Mouse (Mus musculus): ENCODE measurements around the gene Cyp24a1. TPM values are rescaled to one million over a fixed set of nuclear protein-coding genes. Genes with fewer than 3 reads are reported as not detected.
"Not testable (repeated sequence)": the region's sequence is repeated elsewhere in the genome, so short reads cannot be mapped to it uniquely, and the experiment has no call there.

Cyp24a1 gene
- polyA plus RNA-seq, 1 experiment from 2014 or later: not detected

GRCm38 (mm10) chr2:170461652-170462051, 35.3 kb downstream of the Cyp24a1 start:
- WGBS: 52% methylated on average over 7 of the region's 7 CpGs
- Histone ChIP-seq H3K4me3 (ENCODE audit: low read depth, low read length) (no peak overlapping the region), H3K27me3 (replicated peaks; ENCODE audit: control insufficient read depth, insufficient read depth, low read length) (no peaks in the 10 kb centered on the region), H3K36me3 (ENCODE audit: control insufficient read depth, insufficient read depth, low read length) (no peaks in the 10 kb centered on the region), H3K27ac (ENCODE audit: low read depth, low read length) (no peak overlapping the region), H3K4me1 (ENCODE audit: control insufficient read depth, insufficient read depth, low read length) (no peaks in the 10 kb centered on the region), H3K9ac (ENCODE audit: low read length) (no peak overlapping the region), H3K4me2 (ENCODE audit: low read length) (no peak overlapping the region), H3K9me3 (replicated peaks; ENCODE audit: control insufficient read depth, low read length) (no peaks in the 10 kb centered on the region)
- no peak for ATAC-seq
- DNase-seq (ENCODE audit: low spot score): no peak

DNA sequence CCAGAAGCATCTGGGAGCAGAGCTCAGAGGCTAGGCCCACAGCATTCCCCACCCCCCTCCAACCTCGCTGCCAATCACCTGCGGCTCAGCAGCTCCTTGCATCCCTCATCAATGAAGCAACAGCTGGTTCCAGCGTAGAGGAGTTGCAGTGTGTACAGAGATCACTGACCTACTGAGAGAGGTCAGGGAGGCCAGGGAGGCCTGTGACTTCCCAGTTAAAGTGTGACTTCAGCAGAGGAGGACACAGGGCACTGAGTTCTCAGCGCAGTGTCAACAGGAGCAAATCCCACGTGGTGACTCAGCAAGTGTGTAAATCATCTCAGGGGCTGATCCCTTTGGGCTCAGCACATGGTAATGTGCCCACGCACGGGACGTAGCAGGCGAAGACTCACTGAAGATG, 37.1 kb downstream of the Cyp24a1 start:
- no peak overlapping the region for H3K4me3 ChIP-seq (ENCODE audit: low read depth, low read length)
- H3K27ac ChIP-seq (ENCODE audit: low read depth, low read length): no peak overlapping the region
- no peaks in the 10 kb centered on the region for H3K36me3 ChIP-seq (ENCODE audit: control insufficient read depth, insufficient read depth, low read length)
- H3K27me3 ChIP-seq (replicated peaks; ENCODE audit: control insufficient read depth, insufficient read depth, low read length): no peaks in the 10 kb centered on the region
- no peak overlapping the region for H3K9ac ChIP-seq (ENCODE audit: low read length)
- no peaks in the 10 kb centered on the region for H3K4me1 ChIP-seq (ENCODE audit: control insufficient read depth, insufficient read depth, low read length)
- H3K9me3 ChIP-seq (replicated peaks; ENCODE audit: control insufficient read depth, low read length): no peaks in the 10 kb centered on the region
- 47% methylated on average over 9 of the region's 9 CpGs for WGBS
- no peak for DNase-seq (ENCODE audit: low spot score)
- H3K4me2 ChIP-seq (ENCODE audit: low read length): no peak overlapping the region
- no peak for ATAC-seq

DNA sequence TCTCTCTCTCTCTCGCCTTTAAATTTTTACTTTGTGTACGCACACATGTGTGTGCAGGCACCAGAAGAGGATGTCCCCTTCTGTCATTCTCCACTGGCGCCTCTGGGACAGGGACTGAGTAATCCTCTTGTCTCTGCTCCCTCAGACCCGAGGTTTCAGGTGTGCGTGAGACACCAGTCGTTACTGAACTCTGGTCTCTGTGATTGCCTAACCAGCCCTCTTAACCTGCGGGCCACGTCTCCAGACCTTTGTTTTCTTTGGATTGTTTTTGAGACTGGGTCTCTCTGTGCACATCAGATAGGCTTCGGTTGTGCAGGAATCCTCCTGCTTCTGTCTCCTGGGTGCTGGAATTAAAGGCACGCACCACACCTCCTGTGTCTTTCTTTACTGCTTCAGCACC, 37.8 kb downstream of the Cyp24a1 start:
- Histone ChIP-seq H3K36me3 (ENCODE audit: control insufficient read depth, insufficient read depth, low read length) (no peaks in the 10 kb centered on the region), H3K27ac (ENCODE audit: low read depth, low read length) (no peak overlapping the region), H3K27me3 (replicated peaks; ENCODE audit: control insufficient read depth, insufficient read depth, low read length) (no peaks in the 10 kb centered on the region), H3K4me3 (ENCODE audit: low read depth, low read length) (no peak overlapping the region), H3K9me3 (replicated peaks; ENCODE audit: control insufficient read depth, low read length) (no peaks in the 10 kb centered on the region), H3K4me2 (ENCODE audit: low read length) (no peak overlapping the region), H3K9ac (ENCODE audit: low read length) (no peak overlapping the region), H3K4me1 (ENCODE audit: control insufficient read depth, insufficient read depth, low read length) (no peaks in the 10 kb centered on the region)
- ATAC-seq (no peak), DNase-seq (ENCODE audit: low spot score) (no peak)
- whole genome bisulfite sequencing: 69% methylated on average over 10 of the region's 10 CpGs

DNA sequence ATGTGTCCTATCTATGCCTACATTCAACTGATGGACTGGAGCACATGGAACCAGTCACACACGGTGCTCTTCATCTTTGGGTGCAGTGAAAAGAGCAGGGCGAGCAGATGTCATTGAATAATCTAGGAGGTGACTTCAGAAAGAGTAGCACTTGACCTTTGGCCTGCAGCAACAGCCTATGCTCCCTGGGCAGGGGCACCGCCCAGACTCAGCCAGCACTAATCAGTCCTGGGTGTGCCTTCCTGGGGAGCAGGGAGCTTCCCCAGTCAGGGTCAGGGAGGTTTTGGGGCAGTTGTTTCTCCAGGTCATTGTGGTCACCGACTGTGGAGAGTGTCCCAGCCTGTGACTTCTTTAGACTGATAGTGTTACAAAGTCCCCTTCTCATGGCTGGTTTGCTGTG, 43.1 kb downstream of the Cyp24a1 start:
- H3K27me3 ChIP-seq (replicated peaks; ENCODE audit: control insufficient read depth, insufficient read depth, low read length); H3K4me2 ChIP-seq (ENCODE audit: low read length); H3K9ac ChIP-seq (ENCODE audit: low read length); H3K4me1 ChIP-seq (ENCODE audit: control insufficient read depth, insufficient read depth, low read length); H3K27ac ChIP-seq (ENCODE audit: low read depth, low read length); ATAC-seq; DNase-seq (ENCODE audit: low spot score); H3K36me3 ChIP-seq (ENCODE audit: control insufficient read depth, insufficient read depth, low read length); H3K9me3 ChIP-seq (replicated peaks; ENCODE audit: control insufficient read depth, low read length); H3K4me3 ChIP-seq (ENCODE audit: low read depth, low read length): not testable (repeated sequence)
- WGBS: 76% methylated on average over 3 of the region's 4 CpGs

DNA sequence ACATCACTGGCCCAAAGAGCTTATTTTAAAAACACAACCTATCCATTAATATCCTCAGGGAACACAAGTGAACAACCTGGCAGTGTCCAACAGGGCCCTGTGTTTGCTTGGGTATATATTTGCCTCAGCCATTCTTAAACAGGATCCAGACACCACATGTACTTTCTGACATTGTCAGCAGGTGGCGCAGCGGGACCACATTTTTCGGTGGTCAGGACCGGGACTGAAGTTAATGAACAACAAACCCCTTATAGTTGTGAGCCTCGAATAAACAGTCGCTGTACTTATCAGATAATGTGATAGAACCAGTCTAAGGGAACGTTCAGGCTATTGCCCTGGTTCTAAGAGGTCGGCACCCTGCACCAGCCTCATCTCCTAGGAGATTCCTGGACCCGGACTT, 46.0 kb downstream of the Cyp24a1 start:
- Histone ChIP-seq H3K4me3 (ENCODE audit: low read depth, low read length) (no peak overlapping the region), H3K4me1 (ENCODE audit: control insufficient read depth, insufficient read depth, low read length) (no peaks in the 10 kb centered on the region; the same call in 1 of the 2 replicates), H3K9me3 (replicated peaks; ENCODE audit: control insufficient read depth, low read length) (no peaks in the 10 kb centered on the region), H3K36me3 (ENCODE audit: control insufficient read depth, insufficient read depth, low read length) (no peaks in the 10 kb centered on the region), H3K27me3 (replicated peaks; ENCODE audit: control insufficient read depth, insufficient read depth, low read length) (0 out of 2 replicates have a peak, but pooled peaks cover 3% of the 10 kb centered on the region), H3K9ac (ENCODE audit: low read length) (no peak overlapping the region), H3K27ac (ENCODE audit: low read depth, low read length) (no peak overlapping the region), H3K4me2 (ENCODE audit: low read length) (no peak overlapping the region)
- 10% methylated on average over 9 of the region's 9 CpGs for WGBS
- DNase-seq (ENCODE audit: low spot score) (peak; percentile 81), ATAC-seq (peak; percentile 55)

DNA sequence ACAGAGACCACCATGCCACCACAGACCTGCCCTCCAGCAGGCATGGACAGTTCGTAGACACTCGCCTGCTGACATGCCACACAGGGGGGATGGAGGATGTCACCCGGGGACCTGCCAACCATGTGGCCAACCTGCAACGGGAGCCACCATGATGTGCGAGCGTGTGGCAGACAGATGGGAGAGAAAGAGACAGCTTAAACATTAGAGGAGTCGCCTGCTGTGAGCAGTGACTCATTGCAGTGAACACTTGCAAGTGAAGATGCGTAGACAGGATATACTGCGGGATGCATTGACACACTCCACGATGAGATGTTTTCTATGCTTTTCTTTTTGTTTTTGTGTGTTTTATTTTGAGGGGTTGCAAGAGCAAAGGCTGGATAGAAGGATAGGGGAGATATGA, 49.3 kb downstream of the Cyp24a1 start:
- Histone ChIP-seq H3K4me3 (ENCODE audit: low read depth, low read length) (no peak overlapping the region), H3K36me3 (ENCODE audit: control insufficient read depth, insufficient read depth, low read length) (no peaks in the 10 kb centered on the region), H3K9ac (ENCODE audit: low read length) (no peak overlapping the region), H3K4me2 (ENCODE audit: low read length) (no peak overlapping the region), H3K9me3 (replicated peaks; ENCODE audit: control insufficient read depth, low read length) (no peaks in the 10 kb centered on the region), H3K27me3 (replicated peaks; ENCODE audit: control insufficient read depth, insufficient read depth, low read length) (0 out of 2 replicates have a peak, but pooled peaks cover 3% of the 10 kb centered on the region), H3K4me1 (ENCODE audit: control insufficient read depth, insufficient read depth, low read length) (no peaks in the 10 kb centered on the region; the same call in 1 of the 2 replicates), H3K27ac (ENCODE audit: low read depth, low read length) (no peak overlapping the region; the same call in 1 of the 2 replicates)
- whole genome bisulfite sequencing: 61% methylated on average over 10 of the region's 10 CpGs
- ATAC-seq: no peak
- DNase-seq (ENCODE audit: low spot score): peak; percentile 53

GRCm38 (mm10) chr2:170446843-170447383, 50.0 kb downstream of the Cyp24a1 start:
- Histone ChIP-seq H3K9me3 (replicated peaks; ENCODE audit: control insufficient read depth, low read length) (no peaks in the 10 kb centered on the region), H3K4me1 (ENCODE audit: control insufficient read depth, insufficient read depth, low read length) (no peaks in the 10 kb centered on the region; the same call in 1 of the 2 replicates), H3K9ac (ENCODE audit: low read length) (no peak overlapping the region), H3K4me2 (ENCODE audit: low read length) (no peak overlapping the region), H3K27ac (ENCODE audit: low read depth, low read length) (no peak overlapping the region), H3K4me3 (ENCODE audit: low read depth, low read length) (no peak overlapping the region), H3K27me3 (replicated peaks; ENCODE audit: control insufficient read depth, insufficient read depth, low read length) (0 out of 2 replicates have a peak, but pooled peaks cover 3% of the 10 kb centered on the region), H3K36me3 (ENCODE audit: control insufficient read depth, insufficient read depth, low read length) (no peaks in the 10 kb centered on the region)
- peak; percentile 15 for DNase-seq (ENCODE audit: low spot score)
- WGBS: 31% methylated on average over 5 of the region's 5 CpGs
- no peak for ATAC-seq

GRCm38 (mm10) chr2:170445861-170446260, 51.1 kb downstream of the Cyp24a1 start:
- Histone ChIP-seq H3K27me3 (replicated peaks; ENCODE audit: control insufficient read depth, insufficient read depth, low read length) (0 out of 2 replicates have a peak, but pooled peaks cover 3% of the 10 kb centered on the region), H3K4me3 (ENCODE audit: low read depth, low read length) (no peak overlapping the region), H3K36me3 (ENCODE audit: control insufficient read depth, insufficient read depth, low read length) (no peaks in the 10 kb centered on the region), H3K27ac (ENCODE audit: low read depth, low read length) (no peak overlapping the region), H3K4me1 (ENCODE audit: control insufficient read depth, insufficient read depth, low read length) (no peaks in the 10 kb centered on the region; the same call in 1 of the 2 replicates), H3K9ac (ENCODE audit: low read length) (no peak overlapping the region), H3K4me2 (ENCODE audit: low read length) (no peak overlapping the region), H3K9me3 (replicated peaks; ENCODE audit: control insufficient read depth, low read length) (no peaks in the 10 kb centered on the region)
- no peak for ATAC-seq
- 88% methylated on average over 5 of the region's 5 CpGs for WGBS
- DNase-seq (ENCODE audit: low spot score): no peak

DNA sequence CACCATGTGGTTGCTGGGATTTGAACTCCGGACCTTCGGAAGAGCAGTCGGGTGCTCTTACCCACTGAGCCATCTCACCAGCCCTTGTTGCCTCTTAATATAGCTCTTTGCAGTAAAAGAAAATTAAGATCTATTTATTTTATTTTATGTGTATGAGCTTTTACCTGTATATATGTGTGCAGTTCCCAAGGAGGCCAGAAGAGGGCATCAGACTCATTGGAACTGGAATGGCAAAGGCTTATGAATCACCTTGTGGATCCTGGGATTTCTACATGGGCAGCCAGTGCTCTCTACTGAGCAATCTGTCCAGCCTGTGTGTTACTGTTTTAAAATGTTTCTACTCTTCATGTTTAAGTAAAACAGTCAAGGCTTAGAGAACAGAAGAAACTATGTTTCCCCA, 54.4 kb downstream of the Cyp24a1 start:
- Histone ChIP-seq H3K4me2 (ENCODE audit: low read length) (no peak overlapping the region), H3K4me1 (ENCODE audit: control insufficient read depth, insufficient read depth, low read length) (no peaks in the 10 kb centered on the region; the same call in 1 of the 2 replicates), H3K4me3 (ENCODE audit: low read depth, low read length) (no peak overlapping the region), H3K27me3 (replicated peaks; ENCODE audit: control insufficient read depth, insufficient read depth, low read length) (no peaks in the 10 kb centered on the region), H3K27ac (ENCODE audit: low read depth, low read length) (no peak overlapping the region), H3K9ac (ENCODE audit: low read length) (no peak overlapping the region), H3K9me3 (replicated peaks; ENCODE audit: control insufficient read depth, low read length) (no peaks in the 10 kb centered on the region), H3K36me3 (ENCODE audit: control insufficient read depth, insufficient read depth, low read length) (no peaks in the 10 kb centered on the region)
- ATAC-seq (no peak), DNase-seq (ENCODE audit: low spot score) (peak; percentile 34)
- 74% methylated on average over 3 of the region's 3 CpGs for WGBS

All from forebrain, embryonic 14.5 days (tissue).